Mouse (Mus musculus) liver, adult 2 months (tissue): ENCODE data around the gene Sema4a.

Experiments
- CTCF ChIP-seq: fragments of 200-500 bp; IDR thresholded peaks from 2 replicates; pipeline ENCODE4 v1.5.1; 2011; ENCODE audit warnings: low read depth, low read length, control low read depth
- POLR2A ChIP-seq: fragments of 200-500 bp; IDR thresholded peaks from 2 replicates; pipeline ENCODE4 v1.6.1; 2011; ENCODE audit warnings: low read length, control low read depth; ENCODE audit not compliant: insufficient read depth; ENCODE audit errors: extremely low read depth

DNA sequence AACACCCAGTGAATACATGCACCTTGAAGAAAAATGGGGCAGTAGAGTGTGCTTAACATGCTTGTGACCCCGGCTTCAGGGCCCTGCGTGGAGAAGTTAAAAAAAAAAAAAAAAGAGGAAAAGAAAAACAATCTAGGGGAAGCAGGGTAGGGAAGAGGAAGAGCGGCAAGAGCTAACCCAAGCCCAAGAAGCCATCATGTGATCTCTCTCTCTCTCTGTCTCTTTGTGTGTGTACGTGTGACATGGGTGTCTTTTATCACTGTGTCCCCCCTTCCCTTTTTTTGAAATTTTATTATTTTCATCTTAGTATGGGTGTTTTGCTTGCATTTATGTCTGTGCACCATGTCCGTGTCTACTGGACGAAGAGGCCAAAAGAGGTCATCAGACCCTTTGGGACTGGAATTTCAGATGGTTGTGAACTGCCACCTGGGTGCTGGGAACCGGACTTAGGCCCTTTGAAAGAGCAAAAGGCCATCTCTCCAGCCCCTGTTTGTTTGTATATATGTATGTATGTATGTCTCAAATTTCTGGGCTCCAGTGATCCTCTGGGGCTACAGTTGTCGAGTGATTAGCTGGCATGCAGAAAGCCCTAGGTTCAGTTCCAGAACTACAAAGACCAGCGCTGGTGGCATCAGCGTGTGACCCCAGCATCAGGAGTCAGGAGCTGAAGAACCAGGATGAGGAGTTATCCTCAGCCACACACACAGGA lies 57.3 kb downstream of the Sema4a start:
- TF ChIP-seq CTCF, result no peak
- TF ChIP-seq POLR2A, result no peak
